Mouse (Mus musculus) cerebellum, adult 2 months (tissue): ENCODE results near the gene Elf1. TPM values are rescaled to one million over a fixed set of nuclear protein-coding genes. Genes with fewer than 3 reads are reported as not detected.

Experiments
- DNase-seq, 2 experiments: peaks; one replicate each; pipeline ENCODE4 v3.0.0; 2021
- H3K27ac ChIP-seq: fragments of 200-500 bp; 2 replicates; pipeline ENCODE4 v1.5.1; 2012; ENCODE audit warnings: low read length, control low read depth, inconsistent platforms; ENCODE audit not compliant: insufficient read depth
- H3K27me3 ChIP-seq: fragments of 200-500 bp; 2 replicates; pipeline ENCODE4 v1.6.1; 2012; ENCODE audit warnings: inconsistent platforms, mild to moderate bottlenecking, low read length, moderate library complexity; ENCODE audit not compliant: control insufficient read depth, insufficient read depth
- H3K4me1 ChIP-seq: fragments of 200-500 bp; 2 replicates; pipeline ENCODE4 v1.6.1; 2011; ENCODE audit warnings: low read length; ENCODE audit not compliant: control insufficient read depth, insufficient read depth
- H3K4me3 ChIP-seq: fragments of 200-500 bp; replicated peaks from 2 replicates; pipeline ENCODE3; 2011; ENCODE audit warnings: mild to moderate bottlenecking, low read depth, low read length, control low read depth; ENCODE audit not compliant: insufficient read depth
- CTCF ChIP-seq: fragments of 200-500 bp; IDR thresholded peaks from 2 replicates; pipeline ENCODE4 v1.5.1; 2011; ENCODE audit warnings: low read depth, mild to moderate bottlenecking, control low read depth, low read length, moderate library complexity, borderline replicate concordance; ENCODE audit not compliant: insufficient read depth
- POLR2A ChIP-seq: fragments of 200-500 bp; IDR thresholded peaks from 2 replicates; pipeline ENCODE4 v1.6.1; 2011; ENCODE audit warnings: low read length, control low read depth, borderline replicate concordance; ENCODE audit not compliant: insufficient read depth
- WGBS: fragments of 180-500 bp; shearing (Covaris S2); methylation state at CpG from one replicate; pipeline ENCODE4 v1.1.7; 2018; 5-methylcytosine and 5-hydroxymethylcytosine counted together
- polyA plus RNA-seq: library from polyadenylated mRNA; depleted of rRNA; stranded (reverse); fragments of >200 nt; gene quantifications from 2 replicates; pipeline ENCODE4 v1.2.3, GENCODE M21; 2012

Gene Elf1
- polyA plus RNA-seq, 1 experiment: 4.1 TPM

GRCm38 (mm10) chr14:79589401-79589800, 108.4 kb downstream of the Elf1 start:
- H3K4me3 ChIP-seq: no peak overlapping the region
- H3K27ac ChIP-seq: no peak overlapping the region
- DNase-seq: no peak
- no peaks in the 10 kb centered on the region for H3K27me3 ChIP-seq
- TF ChIP-seq CTCF (no peak), POLR2A (no peak)
- WGBS: 82% methylated on average over 6 of the region's 6 CpGs
- peaks cover 5% of the 10 kb centered on the region; the same call in 1 of the 2 replicates for H3K4me1 ChIP-seq

- no peak overlapping the region for H3K4me3 ChIP-seq
- no peaks in the 10 kb centered on the region for H3K27me3 ChIP-seq
- no peak overlapping the region for H3K27ac ChIP-seq
- no peak for DNase-seq
- H3K4me1 ChIP-seq: peaks cover 5% of the 10 kb centered on the region; the same call in 1 of the 2 replicates
- 94% methylated on average over 8 of the region's 8 CpGs for WGBS
- no peak for TF ChIP-seq POLR2A
- no peak for TF ChIP-seq CTCF
These were observed 109.9 kb downstream of the Elf1 start for GRCm38 (mm10) chr14:79590916-79591315.

- Histone ChIP-seq H3K27me3 (no peaks in the 10 kb centered on the region), H3K4me3 (no peak overlapping the region), H3K27ac (no peak overlapping the region), H3K4me1 (peaks cover 5% of the 10 kb centered on the region; the same call in 1 of the 2 replicates)
- no peak for TF ChIP-seq CTCF
- TF ChIP-seq POLR2A: no peak
- 84% methylated on average over 2 of the region's 2 CpGs for WGBS
- no peak for DNase-seq
These were observed 110.6 kb downstream of the Elf1 start for GRCm38 (mm10) chr14:79591611-79592010.

- Histone ChIP-seq H3K27me3 (no peaks in the 10 kb centered on the region), H3K4me3 (no peak overlapping the region), H3K27ac (no peak overlapping the region), H3K4me1 (no peaks in the 10 kb centered on the region)
- no peak for DNase-seq
- no peak for TF ChIP-seq CTCF
- WGBS: 71% methylated on average over 5 of the region's 5 CpGs
These were observed 113.1 kb downstream of the Elf1 start for GRCm38 (mm10) chr14:79594069-79594468.

GRCm38 (mm10) chr14:79596602-79597001, 115.6 kb downstream of the Elf1 start:
- no peak for TF ChIP-seq POLR2A
- TF ChIP-seq CTCF: no peak
- H3K27me3 ChIP-seq: no peaks in the 10 kb centered on the region
- H3K27ac ChIP-seq: no peak overlapping the region
- 74% methylated on average over 4 of the region's 4 CpGs for WGBS
- no peak for DNase-seq
- H3K4me1 ChIP-seq: no peaks in the 10 kb centered on the region
- no peak overlapping the region for H3K4me3 ChIP-seq

- TF ChIP-seq CTCF (no peak), POLR2A (no peak)
- Histone ChIP-seq H3K4me1 (no peaks in the 10 kb centered on the region), H3K4me3 (no peak overlapping the region), H3K27ac (no peak overlapping the region), H3K27me3 (no peaks in the 10 kb centered on the region)
- 69% methylated on average over 2 of the region's 2 CpGs for WGBS
- no peak for DNase-seq
These were observed 124.9 kb downstream of the Elf1 start for GRCm38 (mm10) chr14:79605881-79606280.

- no peak for TF ChIP-seq CTCF
- Histone ChIP-seq H3K27ac (no peak overlapping the region), H3K4me3 (no peak overlapping the region), H3K27me3 (no peaks in the 10 kb centered on the region), H3K4me1 (no peaks in the 10 kb centered on the region)
- WGBS: 93% methylated on average over 6 of the region's 6 CpGs
- no peak for DNase-seq
These were observed 125.4 kb downstream of the Elf1 start for GRCm38 (mm10) chr14:79606392-79606791.

GRCm38 (mm10) chr14:79606867-79607266, 125.9 kb downstream of the Elf1 start:
- H3K27me3 ChIP-seq: no peaks in the 10 kb centered on the region
- TF ChIP-seq POLR2A (no peak), CTCF (no peak)
- no peak for DNase-seq
- H3K4me3 ChIP-seq: no peak overlapping the region
- WGBS: 86% methylated on average over 3 of the region's 3 CpGs
- H3K4me1 ChIP-seq: no peaks in the 10 kb centered on the region
- no peak overlapping the region for H3K27ac ChIP-seq
